Mouse (Mus musculus): ENCODE results near the gene Hist1h2bh.
"Not testable (repeated sequence)": the region's sequence is repeated elsewhere in the genome, so short reads cannot be mapped to it uniquely, and the experiment has no call there.

The Hist1h2bh gene

GRCm38 (mm10) chr13:23551931-23552914, 9.0 kb upstream of the Hist1h2bh start:
- no peak for DNase-seq (ENCODE audit: low spot score in 2 of 2)

- DNase-seq (ENCODE audit: low spot score in 2 of 2), result peak; percentile 89 to 96
Measured at GRCm38 (mm10) chr13:23551146-23551834, 8.1 kb upstream of the Hist1h2bh start, which contains the start of gene Hist1h4f. Gene Hist1h4f, minus strand, starts transcription at chr13:23551648.

GRCm38 (mm10) chr13:23550761-23551145, 7.6 kb upstream of the Hist1h2bh start:
- no peak for DNase-seq (ENCODE audit: low spot score in 2 of 2)

GRCm38 (mm10) chr13:23546694-23547093, 3.5 kb upstream of the Hist1h2bh start:
- DNase-seq (ENCODE audit: low spot score in 2 of 2), result no peak

GRCm38 (mm10) chr13:23544787-23545120, 1.6 kb upstream of the Hist1h2bh start:
- not testable (repeated sequence) for DNase-seq (ENCODE audit: low spot score in 2 of 2)

- peak; percentile 88 to 91 for DNase-seq (ENCODE audit: low spot score in 2 of 2)
Measured at GRCm38 (mm10) chr13:23543965-23544786, 984 bp upstream of the Hist1h2bh start, which contains the start of gene Hist1h3f. Gene Hist1h3f, plus strand, starts transcription at chr13:23544052.

- DNase-seq (ENCODE audit: low spot score in 2 of 2), result not testable (repeated sequence)
Measured at GRCm38 (mm10) chr13:23542225-23542980, 789 bp downstream of the Hist1h2bh start.

GRCm38 (mm10) chr13:23541497-23541896, 1.7 kb downstream of the Hist1h2bh start:
- DNase-seq (ENCODE audit: low spot score in 2 of 2), result no peak

GRCm38 (mm10) chr13:23539821-23540220, 3.4 kb downstream of the Hist1h2bh start:
- not testable (repeated sequence) for DNase-seq (ENCODE audit: low spot score in 2 of 2)

- DNase-seq (ENCODE audit: low spot score in 2 of 2), result no peak
Measured at GRCm38 (mm10) chr13:23538249-23538648, 4.9 kb downstream of the Hist1h2bh start.

- no peak for DNase-seq (ENCODE audit: low spot score in 2 of 2)
Measured at GRCm38 (mm10) chr13:23537006-23537710, 6.0 kb downstream of the Hist1h2bh start.

- no peak for DNase-seq (ENCODE audit: low spot score in 2 of 2)
Measured at GRCm38 (mm10) chr13:23536076-23536822, 6.9 kb downstream of the Hist1h2bh start.

- peak; percentile 88 to 94 for DNase-seq (ENCODE audit: low spot score in 2 of 2)
Measured at GRCm38 (mm10) chr13:23535137-23536075, 7.8 kb downstream of the Hist1h2bh start, which contains the start of gene Hist1h3g. Gene Hist1h3g, plus strand, starts transcription at chr13:23535422.

GRCm38 (mm10) chr13:23534368-23535131, 8.6 kb downstream of the Hist1h2bh start:
- peak in 1 of 2 experiments; percentile 45 for DNase-seq (ENCODE audit: low spot score in 2 of 2)

GRCm38 (mm10) chr13:23533560-23534367, 9.4 kb downstream of the Hist1h2bh start, which contains the start of gene Hist1h2af:
Gene Hist1h2af, plus strand, starts transcription at chr13:23533906.
- peak; percentile 78 to 84 for DNase-seq (ENCODE audit: low spot score in 2 of 2)

GRCm38 (mm10) chr13:23532262-23533075, 10.7 kb downstream of the Hist1h2bh start:
- DNase-seq (ENCODE audit: low spot score in 2 of 2), result no peak

All from left cerebral cortex, adult 9 months (tissue).